ENCODE assay signal across 19 mouse cellular contexts in genomic region chr12:110385031-110385430, GRCm38 (mm10).
A peak's percentile ranks its signal among the peaks of the same experiment; 100 is the strongest.
DNase-seq lines count a peak whose midpoint lies in the region; ATAC-seq lines count a peak whose summit lies in the region.
"Had no signal": no experiment of that assay in that cellular context is flagged by ENCODE, and none has a peak within 500 bp of the region (broad histone marks: within the 10 kb centered on the region; RNA-seq: fewer than 3 reads in every experiment).

No protein-coding gene starts in this region.

- DNase-seq in midbrain, embryonic 11.5 days (ENCODE audit: low spot score, missing footprints): peak; percentile 70
- DNase-seq in retina, embryonic 14.5 days (ENCODE audit: low spot score): peak; percentile 54
- DNase-seq in frontal cortex, postnatal 14 days (ENCODE audit: low spot score in 2 of 2): no peak
- DNase-seq in ovary, postnatal 36 days (ENCODE audit: low spot score): no peak
- DNase-seq: cerebellum, adult 8-10 months; gastrocnemius, postnatal 36 days; kidney, adult 2 months; layer of hippocampus, adult 9-11 months; lung, adult 18-20 months; right cerebral cortex, postnatal 14 days; spleen, adult 18-20 months; thymus, postnatal 25 days had no signal

- no peaks in the 10 kb centered on the region for H3K36me3 ChIP-seq in midbrain, embryonic 11.5 days (ENCODE audit: control insufficient read depth, insufficient read depth, low read length)
- H3K36me3 ChIP-seq in midbrain, embryonic 15.5 days (replicated peaks): no peaks in the 10 kb centered on the region
- H3K36me3 ChIP-seq in forebrain, embryonic 13.5 days (ENCODE audit: poor library complexity, severe bottlenecking): no peaks in the 10 kb centered on the region
- H3K36me3 ChIP-seq in hindbrain, embryonic 15.5 days: no peaks in the 10 kb centered on the region
- H3K36me3 ChIP-seq: embryonic facial prominence, embryonic 12.5 days had no signal

- ATAC-seq in midbrain, embryonic 11.5 days (ENCODE audit: low FRiP score): no peak
- no peak for ATAC-seq in midbrain, embryonic 15.5 days (replicated peaks)
- ATAC-seq in forebrain, embryonic 13.5 days: no peak
- ATAC-seq in hindbrain, embryonic 15.5 days (ENCODE audit: low FRiP score, low read depth): no peak

- H3K4me2 ChIP-seq in midbrain, embryonic 11.5 days: no peak overlapping the region
- no peak overlapping the region for H3K4me2 ChIP-seq in midbrain, embryonic 15.5 days
- peak overlapping the region; percentile 38 for H3K4me2 ChIP-seq in forebrain, embryonic 13.5 days
- H3K4me2 ChIP-seq in hindbrain, embryonic 15.5 days: peak overlapping the region; percentile 24; the same call in 1 of the 2 replicates
- H3K4me2 ChIP-seq: embryonic facial prominence, embryonic 12.5 days; liver, embryonic 11.5 days had no signal

- no peak overlapping the region for H3K27ac ChIP-seq in midbrain, embryonic 11.5 days (ENCODE audit: low read depth, low read length)
- no peak overlapping the region for H3K27ac ChIP-seq in midbrain, embryonic 15.5 days
- no peak overlapping the region for H3K27ac ChIP-seq in forebrain, embryonic 13.5 days
- no peak overlapping the region for H3K27ac ChIP-seq in hindbrain, embryonic 15.5 days (replicated peaks)
- H3K27ac ChIP-seq: embryonic facial prominence, embryonic 12.5 days had no signal

- no peaks in the 10 kb centered on the region for H3K27me3 ChIP-seq in midbrain, embryonic 11.5 days (ENCODE audit: control insufficient read depth, insufficient read depth, low read length)
- H3K27me3 ChIP-seq in midbrain, embryonic 15.5 days (replicated peaks): 0 out of 2 replicates have a peak, but pooled peaks cover 6% of the 10 kb centered on the region
- peaks cover 11% of the 10 kb centered on the region; the same call in 1 of the 2 replicates for H3K27me3 ChIP-seq in forebrain, embryonic 13.5 days
- H3K27me3 ChIP-seq in hindbrain, embryonic 15.5 days: no peaks in the 10 kb centered on the region
- H3K27me3 ChIP-seq: embryonic facial prominence, embryonic 12.5 days had no signal

- WGBS in midbrain, embryonic 11.5 days: 71% methylated on average over 20 of the region's 20 CpGs
- WGBS in midbrain, embryonic 15.5 days: 46% methylated on average over 20 of the region's 20 CpGs
- 25% methylated on average over 20 of the region's 20 CpGs for WGBS in forebrain, embryonic 13.5 days
- 47% methylated on average over 20 of the region's 20 CpGs for WGBS in hindbrain, embryonic 15.5 days

- H3K9ac ChIP-seq in midbrain, embryonic 11.5 days (ENCODE audit: low read length): no peak overlapping the region
- no peak overlapping the region for H3K9ac ChIP-seq in midbrain, embryonic 15.5 days
- no peak overlapping the region for H3K9ac ChIP-seq in forebrain, embryonic 13.5 days
- no peak overlapping the region for H3K9ac ChIP-seq in hindbrain, embryonic 15.5 days
- H3K9ac ChIP-seq: embryonic facial prominence, embryonic 12.5 days had no signal

- no peaks in the 10 kb centered on the region for H3K9me3 ChIP-seq in midbrain, embryonic 11.5 days (ENCODE audit: control insufficient read depth, low read length)
- no peaks in the 10 kb centered on the region for H3K9me3 ChIP-seq in midbrain, embryonic 15.5 days
- no peaks in the 10 kb centered on the region for H3K9me3 ChIP-seq in forebrain, embryonic 13.5 days (replicated peaks)
- H3K9me3 ChIP-seq in hindbrain, embryonic 15.5 days: no peaks in the 10 kb centered on the region
- H3K9me3 ChIP-seq: embryonic facial prominence, embryonic 12.5 days; megakaryocyte, embryonic 14.5 days had no signal

- no peaks in the 10 kb centered on the region for H3K4me1 ChIP-seq in midbrain, embryonic 11.5 days (ENCODE audit: control insufficient read depth, insufficient read depth, low read length)
- H3K4me1 ChIP-seq in midbrain, embryonic 15.5 days: peaks cover 19% of the 10 kb centered on the region; the same call in 1 of the 2 replicates
- H3K4me1 ChIP-seq in forebrain, embryonic 13.5 days: peaks cover 25% of the 10 kb centered on the region
- peaks cover 15% of the 10 kb centered on the region for H3K4me1 ChIP-seq in hindbrain, embryonic 15.5 days (replicated peaks)

- no peak overlapping the region for H3K4me3 ChIP-seq in midbrain, embryonic 11.5 days (ENCODE audit: low read depth, low read length)
- H3K4me3 ChIP-seq in midbrain, embryonic 15.5 days: no peak overlapping the region
- H3K4me3 ChIP-seq in forebrain, embryonic 13.5 days: 0 out of 2 replicates have a peak overlapping the region, but pooled peaks have one; percentile 1
- no peak overlapping the region for H3K4me3 ChIP-seq in hindbrain, embryonic 15.5 days
- H3K4me3 ChIP-seq: embryonic facial prominence, embryonic 12.5 days; erythroblast, embryonic 14.5 days; megakaryocyte, embryonic 14.5 days had no signal

Comparison
In these comparisons a context has a peak if more than half of its experiments do, and no peak if none do; other contexts are left out.
1. DNase-seq: peak in midbrain, embryonic 11.5 days (single experiment) and retina, embryonic 14.5 days (single experiment); none in frontal cortex, postnatal 14 days (0 of 2) and ovary, postnatal 36 days (single experiment).
2. H3K4me2 ChIP-seq: peak in forebrain, embryonic 13.5 days (single experiment) and hindbrain, embryonic 15.5 days (single experiment); none in midbrain, embryonic 11.5 days (single experiment) and midbrain, embryonic 15.5 days (single experiment).